In the genomic region with DNA sequence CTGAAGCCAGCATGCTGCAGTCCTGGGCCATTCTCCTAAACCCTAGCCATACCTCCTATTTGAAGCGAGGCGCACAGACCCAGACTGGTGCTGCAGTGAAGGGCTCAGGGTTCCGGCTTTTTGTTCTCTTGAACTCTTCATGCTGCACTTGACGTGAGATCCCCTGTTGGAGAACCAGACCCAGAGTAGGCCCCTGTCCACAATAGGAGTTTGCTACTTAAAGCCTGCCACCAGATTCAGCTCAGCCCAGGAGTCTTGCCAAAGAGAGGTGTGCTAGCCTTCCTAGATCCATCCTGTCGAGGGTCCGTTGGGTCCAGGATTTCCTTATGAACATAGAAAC, we compare ENCODE assay signal across 8 mouse cellular contexts. TPM values are rescaled to one million over a fixed set of nuclear protein-coding genes. Genes with fewer than 3 reads are reported as not detected.
DNase-seq lines count a peak whose midpoint lies in the region; ATAC-seq and TF ChIP-seq lines count a peak whose summit lies in the region.

No protein-coding gene starts in this region.

- H3K27ac ChIP-seq in heart, embryonic 12.5 days (ENCODE audit: poor library complexity, severe bottlenecking), result no peak overlapping the region
- H3K27ac ChIP-seq in forebrain, embryonic 16.5 days (ENCODE audit: low read length), result peak overlapping the region; percentile 95
- H3K27ac ChIP-seq in liver, postnatal 0 days (ENCODE audit: low read depth), result no peak overlapping the region

- H3K36me3 ChIP-seq in heart, embryonic 12.5 days, result peaks cover 33% of the 10 kb centered on the region
- peaks cover 48% of the 10 kb centered on the region for H3K36me3 ChIP-seq in E14TG2a.4 (ENCODE audit: insufficient read depth, low read length)
- H3K36me3 ChIP-seq in forebrain, embryonic 16.5 days (ENCODE audit: control insufficient read depth, insufficient read depth), result peaks cover 18% of the 10 kb centered on the region
- H3K36me3 ChIP-seq in liver, postnatal 0 days (replicated peaks; ENCODE audit: insufficient read depth, low read length), result peaks cover 18% of the 10 kb centered on the region

- WGBS in heart, embryonic 12.5 days, result 16% methylated on average over 6 of the region's 6 CpGs
- 4% methylated on average over 6 of the region's 6 CpGs for WGBS in forebrain, embryonic 16.5 days
- WGBS in liver, postnatal 0 days (ENCODE audit: insufficient replicate concordance), result 25% methylated on average over 6 of the region's 6 CpGs

- TF ChIP-seq CTCF in E14TG2a.4 (conservative IDR thresholded peaks at IDR 0.05; ENCODE audit: low read length), result no peak
- no peak for TF ChIP-seq CTCF in liver, postnatal 0 days (IDR thresholded peaks at IDR 0.05; ENCODE audit: low read depth)

- H3K4me2 ChIP-seq in heart, embryonic 12.5 days, result peak overlapping the region; percentile 94
- peak overlapping the region; percentile 95 for H3K4me2 ChIP-seq in forebrain, embryonic 16.5 days (ENCODE audit: low read length)
- peak overlapping the region; percentile 98 for H3K4me2 ChIP-seq in liver, postnatal 0 days (ENCODE audit: low read depth, low read length)

- peaks cover 23% of the 10 kb centered on the region for H3K27me3 ChIP-seq in heart, embryonic 12.5 days (replicated peaks)
- H3K27me3 ChIP-seq in E14TG2a.4 (ENCODE audit: insufficient read depth, low read length), result peaks cover 30% of the 10 kb centered on the region
- peaks cover 17% of the 10 kb centered on the region for H3K27me3 ChIP-seq in forebrain, embryonic 16.5 days (replicated peaks; ENCODE audit: control insufficient read depth, insufficient read depth, low read length)
- no peaks in the 10 kb centered on the region; the same call in 1 of the 2 replicates for H3K27me3 ChIP-seq in liver, postnatal 0 days (ENCODE audit: insufficient read depth, low read length)

- H3K4me3 ChIP-seq in heart, embryonic 12.5 days, result peak overlapping the region; percentile 85
- H3K4me3 ChIP-seq in E14TG2a.4 (replicated peaks; ENCODE audit: low read length), result peak overlapping the region; percentile 97
- peak overlapping the region; percentile 99 for H3K4me3 ChIP-seq in forebrain, embryonic 16.5 days (replicated peaks; ENCODE audit: low read length)
- H3K4me3 ChIP-seq in liver, postnatal 0 days (ENCODE audit: low read depth, low read length), result peak overlapping the region; percentile 89

- ATAC-seq in heart, embryonic 12.5 days (ENCODE audit: insufficient number of reproducible peaks, low FRiP score), result no peak
- ATAC-seq in forebrain, embryonic 16.5 days, result no peak
- ATAC-seq in liver, postnatal 0 days, result no peak

- H3K9me3 ChIP-seq in heart, embryonic 12.5 days (replicated peaks), result no peaks in the 10 kb centered on the region
- H3K9me3 ChIP-seq in E14TG2a.4 (ENCODE audit: low read length), result no peaks in the 10 kb centered on the region
- H3K9me3 ChIP-seq in forebrain, embryonic 16.5 days (ENCODE audit: control insufficient read depth, low read length), result no peaks in the 10 kb centered on the region
- H3K9me3 ChIP-seq in liver, postnatal 0 days (ENCODE audit: low read length), result no peaks in the 10 kb centered on the region

- H3K4me1 ChIP-seq in heart, embryonic 12.5 days (replicated peaks), result peaks cover 38% of the 10 kb centered on the region
- peaks cover 52% of the 10 kb centered on the region for H3K4me1 ChIP-seq in E14TG2a.4 (replicated peaks; ENCODE audit: low read depth, low read length)
- H3K4me1 ChIP-seq in forebrain, embryonic 16.5 days (replicated peaks; ENCODE audit: control insufficient read depth, insufficient read depth, low read length), result peaks cover 31% of the 10 kb centered on the region
- peaks cover 23% of the 10 kb centered on the region for H3K4me1 ChIP-seq in liver, postnatal 0 days (ENCODE audit: insufficient read depth)

- TF ChIP-seq EP300 in liver, postnatal 0 days (IDR thresholded peaks at IDR 0.05; ENCODE audit: low read depth), result no peak

- DNase-seq in heart, postnatal 25 days (ENCODE audit: low spot score), result no peak
- no peak for DNase-seq in liver, postnatal 0 days
- no peak for DNase-seq in adrenal gland, adult 2 months
- DNase-seq in gastrocnemius, postnatal 25 days, result no peak
- DNase-seq in c-Kit-positive CD71-positive TER-119-positive erythroid progenitor cells, embryonic 14.5 days (ENCODE audit: low spot score), result no peak

- H3K9ac ChIP-seq in heart, embryonic 12.5 days, result peak overlapping the region; percentile 91
- peak overlapping the region; percentile 97 for H3K9ac ChIP-seq in forebrain, embryonic 16.5 days (replicated peaks; ENCODE audit: low read depth, low read length)
- peak overlapping the region; percentile 93 for H3K9ac ChIP-seq in liver, postnatal 0 days (replicated peaks)

- intact Hi-C loops in heart, postnatal 25 days (cut with DNase I), result loop anchor here (2.0 kb wide), 1 partner anchor 15 kb away; no protein-coding TSS in a partner anchor

RNA-seq across cellular contexts. Expression of gene Lsm14b, which starts 1.0 kb away (rescaled TPM):
- polyA plus RNA-seq in heart, embryonic 12.5 days (2016; fragmentation: Nextera tagmentation; extraction: Ambion mirVana), result 4.8 and 6.9 TPM in 2 replicates
- total RNA-seq in heart, postnatal 25 days (2021), result 10 to 100 TPM; 59.2 to 63.1 TPM
- polyA plus RNA-seq in forebrain, embryonic 16.5 days (2015; fragmentation: Nextera tagmentation; extraction: Ambion mirVana), result 23.8 and 26.1 TPM in 2 replicates
- polyA plus RNA-seq in liver, postnatal 0 days (2015; fragmentation: Nextera tagmentation; extraction: Ambion mirVana), result 1.6 and 1.7 TPM in 2 replicates
- 10 to 100 TPM; 38.6 to 47.0 TPM for total RNA-seq in adrenal gland, adult 2 months (2021)
- 26.2 and 27.3 TPM in 2 replicates for polyA plus RNA-seq in adrenal gland, adult 2 months (2012; rRNA removed)
- total RNA-seq in gastrocnemius, postnatal 25 days (2021), result 10 to 100 TPM; 39.7 to 43.9 TPM

RNA-seq across cellular contexts. Expression of gene Psma7, which starts 16.4 kb away (rescaled TPM):
- 444 and 452 TPM in 2 replicates for polyA plus RNA-seq in heart, embryonic 12.5 days (2016; fragmentation: Nextera tagmentation; extraction: Ambion mirVana)
- total RNA-seq in heart, postnatal 25 days (2021), result 100 to 1,000 TPM; 155 to 163 TPM
- 537 and 590 TPM in 2 replicates for polyA plus RNA-seq in forebrain, embryonic 16.5 days (2015; fragmentation: Nextera tagmentation; extraction: Ambion mirVana)
- polyA plus RNA-seq in liver, postnatal 0 days (2015; fragmentation: Nextera tagmentation; extraction: Ambion mirVana), result 264 and 278 TPM in 2 replicates
- 100 to 1,000 TPM; 212 to 248 TPM for total RNA-seq in adrenal gland, adult 2 months (2021)
- 91.7 and 121 TPM in 2 replicates for polyA plus RNA-seq in adrenal gland, adult 2 months (2012; rRNA removed)
- total RNA-seq in gastrocnemius, postnatal 25 days (2021), result 100 to 1,000 TPM; 115 to 123 TPM

RNA-seq across cellular contexts. Expression of gene Ss18l1, which starts 16.5 kb away (rescaled TPM):
- 4.2 and 4.3 TPM in 2 replicates for polyA plus RNA-seq in heart, embryonic 12.5 days (2016; fragmentation: Nextera tagmentation; extraction: Ambion mirVana)
- 1 to 10 TPM; 2.2 to 2.3 TPM for total RNA-seq in heart, postnatal 25 days (2021)
- 70.1 and 73.5 TPM in 2 replicates for polyA plus RNA-seq in forebrain, embryonic 16.5 days (2015; fragmentation: Nextera tagmentation; extraction: Ambion mirVana)
- polyA plus RNA-seq in liver, postnatal 0 days (2015; fragmentation: Nextera tagmentation; extraction: Ambion mirVana), result 0.50 and 0.62 TPM in 2 replicates
- 10 to 100 TPM in 1 of 2 experiments, 1 to 10 TPM in 1; 6.7 to 11.8 TPM for total RNA-seq in adrenal gland, adult 2 months (2021)
- 14.2 and 18.1 TPM in 2 replicates for polyA plus RNA-seq in adrenal gland, adult 2 months (2012; rRNA removed)
- 1 to 10 TPM; 1.7 to 2.2 TPM for total RNA-seq in gastrocnemius, postnatal 25 days (2021)

RNA-seq across cellular contexts. Expression of gene Mtg2, which starts 44.6 kb away (rescaled TPM):
- polyA plus RNA-seq in heart, embryonic 12.5 days (2016; fragmentation: Nextera tagmentation; extraction: Ambion mirVana), result 23.7 and 24.4 TPM in 2 replicates
- total RNA-seq in heart, postnatal 25 days (2021), result 10 to 100 TPM; 23.0 to 27.4 TPM
- 33.5 and 38.1 TPM in 2 replicates for polyA plus RNA-seq in forebrain, embryonic 16.5 days (2015; fragmentation: Nextera tagmentation; extraction: Ambion mirVana)
- 9.6 and 9.8 TPM in 2 replicates for polyA plus RNA-seq in liver, postnatal 0 days (2015; fragmentation: Nextera tagmentation; extraction: Ambion mirVana)
- total RNA-seq in adrenal gland, adult 2 months (2021), result 10 to 100 TPM; 13.5 to 22.2 TPM
- polyA plus RNA-seq in adrenal gland, adult 2 months (2012; rRNA removed), result 12.4 and 13.1 TPM in 2 replicates
- 10 to 100 TPM; 12.5 to 13.2 TPM for total RNA-seq in gastrocnemius, postnatal 25 days (2021)

RNA-seq across cellular contexts. Expression of gene Taf4, which starts 49.4 kb away (rescaled TPM):
- 2.4 and 2.7 TPM in 2 replicates for polyA plus RNA-seq in heart, embryonic 12.5 days (2016; fragmentation: Nextera tagmentation; extraction: Ambion mirVana)
- 10 to 100 TPM; 18.7 to 19.5 TPM for total RNA-seq in heart, postnatal 25 days (2021)
- polyA plus RNA-seq in forebrain, embryonic 16.5 days (2015; fragmentation: Nextera tagmentation; extraction: Ambion mirVana), result 4.4 and 4.5 TPM in 2 replicates
- polyA plus RNA-seq in liver, postnatal 0 days (2015; fragmentation: Nextera tagmentation; extraction: Ambion mirVana), result 1.7 TPM in 2 replicates
- 10 to 100 TPM; 19.3 to 22.5 TPM for total RNA-seq in adrenal gland, adult 2 months (2021)
- 10.3 and 11.5 TPM in 2 replicates for polyA plus RNA-seq in adrenal gland, adult 2 months (2012; rRNA removed)
- total RNA-seq in gastrocnemius, postnatal 25 days (2021), result 1 to 10 TPM; 7.2 to 9.9 TPM
